Mouse (Mus musculus): ENCODE results near the gene Tmem41a. TPM values are rescaled to one million over a fixed set of nuclear protein-coding genes. Genes with fewer than 3 reads are reported as not detected.

Gene Tmem41a
- total and polyA plus RNA-seq, 2 experiments from 2014 or later, result 22.4 to 43.6 TPM

DNA sequence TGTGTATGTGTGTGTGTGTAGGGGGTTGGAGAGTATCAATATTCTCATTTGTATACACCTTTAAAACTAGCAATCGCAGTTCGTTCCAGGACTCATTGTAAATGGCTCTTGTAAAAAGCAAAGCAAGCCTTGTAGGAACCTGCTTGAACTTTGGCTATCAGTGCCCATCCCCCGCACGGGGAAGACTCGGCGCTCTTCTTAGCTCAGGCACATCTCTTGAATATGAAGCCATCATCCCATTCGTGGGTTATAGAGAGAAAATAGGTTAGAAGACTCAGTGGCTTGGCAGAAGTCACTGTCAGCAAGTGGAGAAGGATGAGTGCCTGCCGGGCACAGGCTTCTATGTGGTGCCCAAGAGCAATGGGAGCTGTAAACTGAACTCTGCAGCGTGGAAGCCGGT is 42.7 kb downstream of the Tmem41a start:
- 76% methylated on average over 10 of the region's 10 CpGs for WGBS
- TF ChIP-seq CTCF (IDR thresholded peaks at IDR 0.05; ENCODE audit: low read depth) (no peak), EP300 (IDR thresholded peaks at IDR 0.05; ENCODE audit: low read depth) (no peak)
- H3K4me3 ChIP-seq (ENCODE audit: low read depth, low read length), result no peak overlapping the region

GRCm38 (mm10) chr16:21901286-21901685 is 46.1 kb downstream of the Tmem41a start:
- no peak overlapping the region for H3K27ac ChIP-seq (ENCODE audit: low read depth)
- 75% methylated on average over 5 of the region's 5 CpGs for WGBS
- H3K9ac ChIP-seq (replicated peaks; ENCODE audit: low read depth, low read length), result no peak overlapping the region
- no peak overlapping the region for H3K4me3 ChIP-seq (ENCODE audit: low read depth, low read length)
- no peak overlapping the region for H3K4me2 ChIP-seq (ENCODE audit: low read depth, low read length)
- H3K36me3 ChIP-seq (replicated peaks; ENCODE audit: control insufficient read depth, insufficient read depth, low read length), result 0 out of 2 replicates have a peak, but pooled peaks cover 8% of the 10 kb centered on the region
- TF ChIP-seq EP300 (IDR thresholded peaks at IDR 0.05; ENCODE audit: low read depth) (no peak), CTCF (IDR thresholded peaks at IDR 0.05; ENCODE audit: low read depth) (no peak)
- no peaks in the 10 kb centered on the region for H3K9me3 ChIP-seq (replicated peaks; ENCODE audit: control insufficient read depth, low read length)
- no peaks in the 10 kb centered on the region for H3K4me1 ChIP-seq (ENCODE audit: control insufficient read depth, insufficient read depth)
- no peak for DNase-seq (ENCODE audit: low spot score)
- no peaks in the 10 kb centered on the region for H3K27me3 ChIP-seq (ENCODE audit: control insufficient read depth, insufficient read depth, low read length)
- ATAC-seq (ENCODE audit: insufficient read depth, low read depth), result no peak

More for the DNA sequence above, 42.7 kb downstream of the Tmem41a start:
- H3K9ac ChIP-seq (replicated peaks; ENCODE audit: low read depth, low read length), result no peak overlapping the region
- no peaks in the 10 kb centered on the region for H3K9me3 ChIP-seq (replicated peaks; ENCODE audit: control insufficient read depth, low read length)
- no peaks in the 10 kb centered on the region for H3K4me1 ChIP-seq (ENCODE audit: control insufficient read depth, insufficient read depth)
- H3K4me2 ChIP-seq (ENCODE audit: low read depth, low read length), result no peak overlapping the region
- H3K36me3 ChIP-seq (replicated peaks; ENCODE audit: control insufficient read depth, insufficient read depth, low read length), result 0 out of 2 replicates have a peak, but pooled peaks cover 8% of the 10 kb centered on the region
- ATAC-seq (ENCODE audit: insufficient read depth, low read depth) (no peak), DNase-seq (ENCODE audit: low spot score) (no peak)
- H3K27me3 ChIP-seq (ENCODE audit: control insufficient read depth, insufficient read depth, low read length), result no peaks in the 10 kb centered on the region
- no peak overlapping the region for H3K27ac ChIP-seq (ENCODE audit: low read depth)

- no peak overlapping the region for H3K4me2 ChIP-seq (ENCODE audit: low read depth, low read length)
- H3K27ac ChIP-seq (ENCODE audit: low read depth), result no peak overlapping the region
- H3K27me3 ChIP-seq (ENCODE audit: control insufficient read depth, insufficient read depth, low read length), result no peaks in the 10 kb centered on the region
- no peak for TF ChIP-seq EP300 (IDR thresholded peaks at IDR 0.05; ENCODE audit: low read depth)
- no peak overlapping the region for H3K4me3 ChIP-seq (ENCODE audit: low read depth, low read length)
- DNase-seq (ENCODE audit: low spot score) (no peak), ATAC-seq (ENCODE audit: insufficient read depth, low read depth) (no peak)
- H3K9ac ChIP-seq (replicated peaks; ENCODE audit: low read depth, low read length), result no peak overlapping the region
- H3K4me1 ChIP-seq (ENCODE audit: control insufficient read depth, insufficient read depth), result no peaks in the 10 kb centered on the region
- 81% methylated on average over 6 of the region's 6 CpGs for whole genome bisulfite sequencing
- H3K36me3 ChIP-seq (replicated peaks; ENCODE audit: control insufficient read depth, insufficient read depth, low read length), result no peaks in the 10 kb centered on the region
- H3K9me3 ChIP-seq (replicated peaks; ENCODE audit: control insufficient read depth, low read length), result no peaks in the 10 kb centered on the region
These were observed 53.5 kb downstream of the Tmem41a start for GRCm38 (mm10) chr16:21893890-21894289.

DNA sequence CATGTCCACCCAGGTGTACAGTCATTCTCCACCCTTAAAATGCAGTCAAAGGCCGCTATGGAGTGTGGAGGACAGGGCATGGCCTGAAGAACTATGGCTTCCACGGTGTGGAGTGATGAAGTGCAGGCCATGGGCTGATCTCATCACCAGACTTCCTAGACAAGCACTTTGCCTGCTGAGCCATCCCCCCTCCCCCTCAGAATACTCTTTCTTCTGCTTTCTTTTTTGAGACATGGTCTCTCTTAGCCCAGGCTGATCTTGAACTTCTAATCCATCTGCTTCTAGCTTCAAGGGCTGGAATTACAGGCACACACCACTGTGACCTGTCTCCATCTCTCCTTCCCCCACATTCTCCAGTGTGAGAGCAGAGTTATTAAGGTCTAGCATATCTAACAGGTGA is 59.8 kb downstream of the Tmem41a start:
- WGBS, result 48% methylated on average over 2 of the region's 2 CpGs
- no peak for ATAC-seq (ENCODE audit: insufficient read depth, low read depth)
- Histone ChIP-seq H3K4me2 (ENCODE audit: low read depth, low read length) (no peak overlapping the region), H3K36me3 (replicated peaks; ENCODE audit: control insufficient read depth, insufficient read depth, low read length) (no peaks in the 10 kb centered on the region), H3K4me1 (ENCODE audit: control insufficient read depth, insufficient read depth) (no peaks in the 10 kb centered on the region), H3K27me3 (ENCODE audit: control insufficient read depth, insufficient read depth, low read length) (no peaks in the 10 kb centered on the region), H3K4me3 (ENCODE audit: low read depth, low read length) (no peak overlapping the region), H3K9ac (replicated peaks; ENCODE audit: low read depth, low read length) (no peak overlapping the region), H3K27ac (ENCODE audit: low read depth) (no peak overlapping the region), H3K9me3 (replicated peaks; ENCODE audit: control insufficient read depth, low read length) (no peaks in the 10 kb centered on the region)
- DNase-seq (ENCODE audit: low spot score), result no peak
- TF ChIP-seq CTCF (IDR thresholded peaks at IDR 0.05; ENCODE audit: low read depth), result no peak
- no peak for TF ChIP-seq EP300 (IDR thresholded peaks at IDR 0.05; ENCODE audit: low read depth)

Other genes with a start within 250 kb of the Tmem41a start
- gene Ehhadh, start 159.7 kb downstream of the Tmem41a start, total RNA-seq (2014; rRNA removed; ENCODE audit: low replicate concordance), result 3.8 and 6.5 TPM in 2 replicates
- 3.5 and 4.3 TPM in 2 replicates for gene Ehhadh, start 159.7 kb downstream of the Tmem41a start, polyA plus RNA-seq (2015; fragmentation: Nextera tagmentation; extraction: Ambion mirVana)
- 1.0 and 1.4 TPM in 2 replicates for gene Map3k13, start 153.2 kb downstream of the Tmem41a start, total RNA-seq (2014; rRNA removed; ENCODE audit: low replicate concordance)
- gene Map3k13, start 153.2 kb downstream of the Tmem41a start, polyA plus RNA-seq (2015; fragmentation: Nextera tagmentation; extraction: Ambion mirVana), result 0.33 and 0.36 TPM in 2 replicates
- 2.8 TPM in 1 of 2 replicates, not detected in the other for gene Liph, start 48.1 kb upstream of the Tmem41a start, total RNA-seq (2014; rRNA removed; ENCODE audit: low replicate concordance)
- 0.12 and 0.37 TPM in 2 replicates for gene Liph, start 48.1 kb upstream of the Tmem41a start, polyA plus RNA-seq (2015; fragmentation: Nextera tagmentation; extraction: Ambion mirVana)
- 6.2 and 14.8 TPM in 2 replicates for gene Senp2, start 61.9 kb upstream of the Tmem41a start, total RNA-seq (2014; rRNA removed; ENCODE audit: low replicate concordance)
- gene Senp2, start 61.9 kb upstream of the Tmem41a start, polyA plus RNA-seq (2015; fragmentation: Nextera tagmentation; extraction: Ambion mirVana), result 10.5 and 14.8 TPM in 2 replicates
- gene Igf2bp2, start 215.7 kb upstream of the Tmem41a start, total RNA-seq (2014; rRNA removed; ENCODE audit: low replicate concordance), result 26.3 and 48.1 TPM in 2 replicates
- gene Igf2bp2, start 215.7 kb upstream of the Tmem41a start, polyA plus RNA-seq (2015; fragmentation: Nextera tagmentation; extraction: Ambion mirVana), result 12.9 and 14.1 TPM in 2 replicates